Mouse (Mus musculus) liver, embryonic 14.5 days (tissue): Measurements from ENCODE around the gene Rps19bp1.

Experiments
- CTCF ChIP-seq: IDR thresholded peaks from 2 replicates; pipeline ENCODE4 v1.5.1; 2016; ENCODE audit warnings: antibody characterized with exemption, low read depth, control low read depth
- EP300 ChIP-seq: IDR thresholded peaks from 2 replicates; pipeline ENCODE4 v1.6.1; 2016; ENCODE audit warnings: antibody characterized with exemption, low read depth

GRCm38 (mm10) chr15:80289436-80289835, 25.3 kb upstream of the Rps19bp1 start:
- TF ChIP-seq CTCF (peak; percentile 79), EP300 (no peak)
